Mouse (Mus musculus) spleen, adult 2 months (tissue): ENCODE measurements around the gene Ngf.

Source experiments
- CTCF ChIP-seq: fragments of 200-500 bp; IDR thresholded peaks from 2 replicates; pipeline ENCODE4 v1.5.1; 2011; ENCODE audit warnings: mild to moderate bottlenecking, inconsistent platforms; ENCODE audit not compliant: insufficient read depth, insufficient read length, insufficient replicate concordance; ENCODE audit errors: extremely low read depth
- POLR2A ChIP-seq: fragments of 200-500 bp; IDR thresholded peaks from 2 replicates; pipeline ENCODE4 v1.6.1; 2011; ENCODE audit warnings: low read depth, low read length, inconsistent platforms

DNA sequence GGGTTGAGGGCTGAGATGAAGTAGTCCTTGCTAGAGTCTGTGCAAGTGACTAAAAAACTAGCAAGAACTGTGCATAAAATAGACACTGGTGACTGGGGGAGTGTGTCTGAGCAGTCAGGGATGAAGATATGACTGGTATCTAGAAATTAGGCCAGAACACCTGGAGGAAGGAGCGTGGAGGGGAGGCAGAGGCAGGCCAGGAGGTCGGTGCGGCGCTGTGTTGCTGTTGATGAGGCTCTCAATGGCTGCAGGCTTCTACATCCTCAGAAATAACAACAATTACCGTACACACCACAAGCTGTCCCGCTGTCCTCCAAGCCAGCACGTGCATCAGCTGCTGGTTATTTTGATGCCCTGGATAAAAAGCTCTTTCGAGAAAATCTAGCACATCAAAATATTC, 2.6 kb upstream of the Ngf start:
- TF ChIP-seq CTCF: no peak
- no peak for TF ChIP-seq POLR2A
